Mouse (Mus musculus): ENCODE results near the gene Grin1. TPM values are rescaled to one million over a fixed set of nuclear protein-coding genes. Genes with fewer than 3 reads are reported as not detected.

Gene Grin1
- polyA plus RNA-seq, 1 experiment from 2014 or later: 0.78 TPM

GRCm38 (mm10) chr2:25305587-25306359, 13.2 kb downstream of the Grin1 start:
- peak overlapping the region; percentile 76 for H3K4me2 ChIP-seq (replicated peaks; ENCODE audit: low read depth)
- TF ChIP-seq CTCF (IDR thresholded peaks at IDR 0.05; ENCODE audit: low read depth): no peak
- H3K9me3 ChIP-seq (ENCODE audit: control insufficient read depth): no peaks in the 10 kb centered on the region
- WGBS: 52% methylated on average over 14 of the region's 14 CpGs
- no peak overlapping the region for H3K27ac ChIP-seq (ENCODE audit: low read depth, low read length)
- no peak overlapping the region for H3K9ac ChIP-seq (ENCODE audit: low read depth, low read length)
- ATAC-seq: no peak
- H3K36me3 ChIP-seq (ENCODE audit: control insufficient read depth, insufficient read depth): no peaks in the 10 kb centered on the region
- peak overlapping the region; percentile 36 for H3K4me3 ChIP-seq (ENCODE audit: low read depth, low read length)
- H3K4me1 ChIP-seq (replicated peaks; ENCODE audit: control insufficient read depth, insufficient read depth, low read length): no peaks in the 10 kb centered on the region
- H3K27me3 ChIP-seq (replicated peaks; ENCODE audit: control insufficient read depth, insufficient read depth, low read length): peaks cover 18% of the 10 kb centered on the region

DNA sequence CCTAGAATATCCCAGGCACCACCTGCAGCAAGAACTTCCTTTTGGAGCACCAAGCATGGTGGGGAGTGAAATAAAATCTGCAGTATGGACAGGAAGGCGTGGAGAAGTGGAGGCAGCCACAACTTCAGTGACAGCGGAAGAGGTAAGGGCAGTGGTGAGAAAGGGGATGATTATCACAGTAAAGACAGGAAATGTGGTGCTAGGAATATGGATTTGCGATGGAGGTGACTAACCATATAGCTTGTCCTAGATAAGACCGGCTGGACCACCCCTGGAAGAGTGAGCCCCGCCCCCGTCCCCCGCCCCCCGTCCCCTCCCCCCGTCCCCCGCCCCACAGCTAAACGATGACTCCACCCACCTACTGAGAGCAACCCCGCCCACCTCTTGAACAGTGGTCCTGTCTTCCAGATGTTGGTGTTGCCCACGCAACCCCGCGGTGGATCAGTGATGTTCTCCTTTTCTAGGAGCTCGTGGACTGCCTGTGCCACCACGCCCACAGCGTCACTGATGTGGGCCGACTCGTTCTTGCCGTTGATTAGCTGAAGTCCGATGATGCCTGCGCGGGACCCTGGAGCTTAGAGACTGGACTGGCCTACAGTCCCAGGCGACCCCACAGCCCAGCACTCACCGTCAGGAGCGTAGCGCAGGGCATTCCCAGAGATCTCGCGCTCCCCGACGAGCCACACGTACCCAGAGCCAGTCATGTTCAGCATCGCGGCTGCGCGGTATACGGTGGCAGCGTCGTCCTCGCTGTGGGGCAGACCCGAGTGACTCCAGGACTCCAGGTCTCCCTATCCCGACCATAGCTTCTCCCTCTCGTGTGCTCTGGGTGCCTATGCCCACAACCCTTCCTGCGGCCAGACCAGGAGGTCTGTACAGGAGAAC, 14.1 kb downstream of the Grin1 start:
- Histone ChIP-seq H3K4me2 (replicated peaks; ENCODE audit: low read depth) (peak overlapping the region; percentile 76), H3K36me3 (ENCODE audit: control insufficient read depth, insufficient read depth) (no peaks in the 10 kb centered on the region), H3K9me3 (ENCODE audit: control insufficient read depth) (no peaks in the 10 kb centered on the region), H3K4me3 (ENCODE audit: low read depth, low read length) (peak overlapping the region; percentile 36), H3K27ac (ENCODE audit: low read depth, low read length) (no peak overlapping the region), H3K9ac (ENCODE audit: low read depth, low read length) (no peak overlapping the region), H3K27me3 (replicated peaks; ENCODE audit: control insufficient read depth, insufficient read depth, low read length) (peaks cover 12% of the 10 kb centered on the region), H3K4me1 (replicated peaks; ENCODE audit: control insufficient read depth, insufficient read depth, low read length) (no peaks in the 10 kb centered on the region)
- peak; percentile 19; the same call in 1 of the 2 replicates for ATAC-seq
- WGBS: 2% methylated on average over 44 of the region's 45 CpGs
- TF ChIP-seq CTCF (IDR thresholded peaks at IDR 0.05; ENCODE audit: low read depth): no peak

DNA sequence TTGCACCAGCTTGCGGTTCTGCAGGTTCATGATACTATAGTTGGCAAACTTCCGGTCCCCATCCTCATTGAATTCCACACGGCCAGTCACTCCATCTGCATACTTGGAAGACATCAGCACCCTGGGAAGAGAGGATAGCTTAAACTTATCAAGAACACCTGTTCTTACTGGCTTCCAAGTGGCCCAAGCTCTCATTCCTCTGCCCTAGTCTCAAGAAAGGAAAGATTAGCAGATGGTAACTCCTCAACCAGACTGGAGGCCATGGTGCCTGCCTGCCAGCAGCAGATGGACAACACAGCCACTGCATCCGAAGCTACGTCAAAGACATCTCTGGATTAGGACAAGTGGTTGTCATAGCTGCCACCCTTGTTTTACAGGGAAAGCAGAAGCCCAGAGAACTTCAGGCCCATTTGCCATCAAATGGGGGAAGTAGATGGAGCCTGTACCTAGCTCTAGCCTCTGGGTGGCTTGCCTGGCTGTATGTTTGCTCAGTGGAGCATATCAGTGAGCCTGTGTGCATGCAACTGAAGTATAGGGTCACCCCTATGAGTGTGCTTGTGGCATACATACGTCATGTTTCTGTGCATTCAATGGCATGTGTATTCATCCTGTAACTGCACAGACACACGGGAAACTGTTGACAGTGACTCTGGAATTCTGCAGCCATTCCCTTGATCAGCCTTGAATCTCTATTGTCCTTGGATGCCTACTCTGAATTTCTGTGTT, 14.9 kb downstream of the Grin1 start:
- TF ChIP-seq CTCF (IDR thresholded peaks at IDR 0.05; ENCODE audit: low read depth): no peak
- no peak overlapping the region for H3K9ac ChIP-seq (ENCODE audit: low read depth, low read length)
- H3K27me3 ChIP-seq (replicated peaks; ENCODE audit: control insufficient read depth, insufficient read depth, low read length): peaks cover 10% of the 10 kb centered on the region
- 0 out of 2 replicates have a peak overlapping the region, but pooled peaks have one; percentile 76 for H3K4me2 ChIP-seq (replicated peaks; ENCODE audit: low read depth)
- no peaks in the 10 kb centered on the region for H3K36me3 ChIP-seq (ENCODE audit: control insufficient read depth, insufficient read depth)
- no peak overlapping the region for H3K4me3 ChIP-seq (ENCODE audit: low read depth, low read length)
- no peak for ATAC-seq
- H3K4me1 ChIP-seq (replicated peaks; ENCODE audit: control insufficient read depth, insufficient read depth, low read length): no peaks in the 10 kb centered on the region
- no peak overlapping the region for H3K27ac ChIP-seq (ENCODE audit: low read depth, low read length)
- 70% methylated on average over 7 of the region's 7 CpGs for WGBS
- H3K9me3 ChIP-seq (ENCODE audit: control insufficient read depth): no peaks in the 10 kb centered on the region

- Histone ChIP-seq H3K9me3 (ENCODE audit: control insufficient read depth) (no peaks in the 10 kb centered on the region), H3K4me3 (ENCODE audit: low read depth, low read length) (no peak overlapping the region), H3K9ac (ENCODE audit: low read depth, low read length) (no peak overlapping the region), H3K36me3 (ENCODE audit: control insufficient read depth, insufficient read depth) (no peaks in the 10 kb centered on the region), H3K4me2 (replicated peaks; ENCODE audit: low read depth) (no peak overlapping the region), H3K27ac (ENCODE audit: low read depth, low read length) (no peak overlapping the region), H3K27me3 (replicated peaks; ENCODE audit: control insufficient read depth, insufficient read depth, low read length) (peaks cover 10% of the 10 kb centered on the region), H3K4me1 (replicated peaks; ENCODE audit: control insufficient read depth, insufficient read depth, low read length) (no peaks in the 10 kb centered on the region)
- TF ChIP-seq CTCF (IDR thresholded peaks at IDR 0.05; ENCODE audit: low read depth): no peak
- WGBS: 73% methylated on average over 3 of the region's 3 CpGs
- no peak for ATAC-seq
Observed at GRCm38 (mm10) chr2:25303452-25303851, 15.5 kb downstream of the Grin1 start.

DNA sequence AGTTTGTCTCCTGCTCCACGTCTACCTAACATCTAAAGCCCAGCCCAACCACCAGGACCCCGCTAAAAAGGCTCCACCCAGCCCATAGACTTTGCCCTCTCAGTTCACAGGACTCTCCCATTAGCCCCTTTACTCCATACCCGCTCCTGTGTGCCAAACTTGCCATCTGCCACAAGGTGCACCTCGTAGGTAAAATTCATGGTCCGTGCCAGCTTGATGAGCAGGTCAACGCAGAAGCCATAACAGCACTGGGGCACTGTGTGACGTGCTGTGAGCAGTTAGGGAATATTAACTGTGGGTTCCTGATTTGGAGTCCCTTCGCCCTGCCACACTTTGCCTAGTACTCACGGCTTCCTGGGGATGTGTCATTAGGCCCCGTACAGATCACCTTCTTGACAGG, 20.9 kb downstream of the Grin1 start:
- H3K4me3 ChIP-seq (ENCODE audit: low read depth, low read length): no peak overlapping the region
- no peak overlapping the region for H3K9ac ChIP-seq (ENCODE audit: low read depth, low read length)
- ATAC-seq: no peak
- H3K4me2 ChIP-seq (replicated peaks; ENCODE audit: low read depth): no peak overlapping the region
- H3K27me3 ChIP-seq (replicated peaks; ENCODE audit: control insufficient read depth, insufficient read depth, low read length): peaks cover 5% of the 10 kb centered on the region; the same call in 1 of the 2 replicates
- no peaks in the 10 kb centered on the region for H3K36me3 ChIP-seq (ENCODE audit: control insufficient read depth, insufficient read depth)
- WGBS: 73% methylated on average over 10 of the region's 10 CpGs
- H3K4me1 ChIP-seq (replicated peaks; ENCODE audit: control insufficient read depth, insufficient read depth, low read length): no peaks in the 10 kb centered on the region
- TF ChIP-seq CTCF (IDR thresholded peaks at IDR 0.05; ENCODE audit: low read depth): no peak
- no peak overlapping the region for H3K27ac ChIP-seq (ENCODE audit: low read depth, low read length)
- no peaks in the 10 kb centered on the region for H3K9me3 ChIP-seq (ENCODE audit: control insufficient read depth)

DNA sequence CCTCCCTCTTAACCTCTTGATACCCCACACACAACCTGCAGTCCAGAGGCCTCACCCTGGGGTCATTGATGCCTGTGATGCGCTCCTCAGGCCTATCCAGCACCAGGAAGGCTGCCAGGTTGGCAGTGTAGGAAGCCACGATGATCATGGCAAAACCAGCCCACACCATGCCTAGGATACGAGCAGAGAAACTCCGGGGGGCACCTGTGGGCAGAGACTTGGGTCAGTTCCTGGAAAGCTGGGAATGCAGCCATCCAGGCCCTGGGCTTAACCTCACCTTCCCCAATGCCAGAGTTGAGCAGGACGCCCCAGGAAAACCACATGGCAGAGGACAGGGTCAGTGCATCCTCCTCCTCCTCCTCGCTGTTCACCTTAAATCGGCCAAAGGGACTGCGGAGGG, 21.9 kb downstream of the Grin1 start:
- no peak for ATAC-seq
- Histone ChIP-seq H3K27me3 (replicated peaks; ENCODE audit: control insufficient read depth, insufficient read depth, low read length) (peaks cover 13% of the 10 kb centered on the region), H3K9ac (ENCODE audit: low read depth, low read length) (no peak overlapping the region), H3K4me2 (replicated peaks; ENCODE audit: low read depth) (no peak overlapping the region), H3K27ac (ENCODE audit: low read depth, low read length) (no peak overlapping the region), H3K4me1 (replicated peaks; ENCODE audit: control insufficient read depth, insufficient read depth, low read length) (no peaks in the 10 kb centered on the region), H3K9me3 (ENCODE audit: control insufficient read depth) (no peaks in the 10 kb centered on the region), H3K36me3 (ENCODE audit: control insufficient read depth, insufficient read depth) (no peaks in the 10 kb centered on the region), H3K4me3 (ENCODE audit: low read depth, low read length) (no peak overlapping the region)
- TF ChIP-seq CTCF (IDR thresholded peaks at IDR 0.05; ENCODE audit: low read depth): no peak
- 77% methylated on average over 8 of the region's 8 CpGs for WGBS
